Mouse (Mus musculus): Measurements from ENCODE around the gene Myo1h. TPM values are rescaled to one million over a fixed set of nuclear protein-coding genes. Genes with fewer than 3 reads are reported as not detected.

The Myo1h gene
- polyA plus RNA-seq, 1 experiment: 2.5 TPM

DNA sequence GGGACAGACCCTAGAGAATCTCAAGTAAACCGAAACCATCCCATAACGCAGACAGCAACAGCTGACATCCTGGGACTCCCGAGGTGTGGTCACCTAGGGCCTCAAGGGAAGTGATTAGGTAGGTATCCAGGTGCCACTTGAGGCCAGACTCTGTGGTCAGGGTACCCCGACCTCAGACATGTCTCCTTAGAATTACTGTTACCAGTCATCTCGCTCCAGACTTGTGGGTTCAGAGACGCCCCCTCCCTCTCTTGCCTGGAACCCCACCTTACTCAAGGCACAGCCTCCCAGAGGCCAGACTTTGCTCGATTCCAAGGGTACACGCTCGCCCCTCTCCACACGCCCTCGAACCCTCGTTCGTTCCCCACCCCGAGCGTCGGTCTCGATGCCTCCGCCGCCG is 90.8 kb downstream of the Myo1h start:
- H3K27ac ChIP-seq (ENCODE audit: insufficient read depth, low read length): peak overlapping the region; percentile 39
- TF ChIP-seq POLR2A (IDR thresholded peaks at IDR 0.05; ENCODE audit: low read depth, low read length) (0 out of 2 replicates have a peak, but pooled peaks have one; percentile 5), CTCF (IDR thresholded peaks at IDR 0.05; ENCODE audit: borderline replicate concordance, insufficient read depth, low read length) (no peak)
- H3K4me3 ChIP-seq (ENCODE audit: insufficient read depth, low read length): peak overlapping the region; percentile 73
- peaks cover 15% of the 10 kb centered on the region; the same call in 1 of the 2 replicates for H3K4me1 ChIP-seq (ENCODE audit: control insufficient read depth, insufficient read depth, low read length)

DNA sequence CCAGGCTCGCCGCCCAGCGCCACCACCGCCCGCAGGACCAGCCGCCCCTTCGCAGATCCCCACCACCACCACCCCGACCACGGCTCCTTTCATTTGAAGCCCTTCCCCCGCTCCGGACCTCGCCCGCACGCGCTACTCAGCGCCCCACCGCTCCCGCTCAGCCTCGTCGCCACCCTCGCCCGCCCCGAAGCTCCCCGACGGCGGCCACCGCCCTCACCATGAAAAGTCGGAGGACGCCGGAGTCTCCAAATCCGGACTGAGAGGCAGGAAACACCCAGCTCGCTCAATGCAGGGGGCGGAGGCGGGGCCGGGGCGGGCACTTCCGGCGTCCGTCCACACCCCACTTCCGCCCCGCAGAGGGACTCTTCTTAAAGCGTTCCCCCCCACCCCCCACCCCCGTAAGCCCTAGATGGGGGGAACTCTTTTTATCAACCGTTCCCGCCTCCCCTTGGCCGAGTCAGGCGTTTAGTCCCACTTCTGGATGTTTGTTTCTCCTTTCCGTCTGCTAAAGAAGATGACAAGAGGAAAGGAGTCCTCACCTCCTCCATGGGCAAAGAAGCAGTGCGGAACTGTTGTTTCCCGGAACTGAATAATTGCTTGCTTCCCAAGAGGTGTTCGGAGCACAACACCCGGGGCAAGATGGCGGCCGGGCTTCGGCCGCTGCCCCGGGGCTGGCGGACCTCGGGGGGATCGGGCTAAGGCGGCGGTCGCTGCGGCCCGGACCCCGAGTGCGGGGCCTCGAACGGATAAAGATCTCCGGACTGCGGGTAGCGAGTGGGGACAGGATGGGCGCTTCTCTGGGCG is 91.4 kb downstream of the Myo1h start, which contains the start of the genes Kctd10 and Ube3b:
TSS of gene Kctd10 (minus strand) at position 300 of the 804 bp plus-strand sequence.
TSS of gene Ube3b (plus strand) at position 399 of the 804 bp plus-strand sequence.
- peak within 1 kb of the TSS; percentile 87 for H3K27ac ChIP-seq (ENCODE audit: insufficient read depth, low read length)
- H3K4me1 ChIP-seq (ENCODE audit: control insufficient read depth, insufficient read depth, low read length): peaks cover 9% of the 10 kb centered on the region; the same call in 1 of the 2 replicates
- peak within 1 kb of the TSS; percentile 99 for H3K4me3 ChIP-seq (ENCODE audit: insufficient read depth, low read length)
- TF ChIP-seq POLR2A (IDR thresholded peaks at IDR 0.05; ENCODE audit: low read depth, low read length) (peak; percentile 91), CTCF (IDR thresholded peaks at IDR 0.05; ENCODE audit: borderline replicate concordance, insufficient read depth, low read length) (no peak)

DNA sequence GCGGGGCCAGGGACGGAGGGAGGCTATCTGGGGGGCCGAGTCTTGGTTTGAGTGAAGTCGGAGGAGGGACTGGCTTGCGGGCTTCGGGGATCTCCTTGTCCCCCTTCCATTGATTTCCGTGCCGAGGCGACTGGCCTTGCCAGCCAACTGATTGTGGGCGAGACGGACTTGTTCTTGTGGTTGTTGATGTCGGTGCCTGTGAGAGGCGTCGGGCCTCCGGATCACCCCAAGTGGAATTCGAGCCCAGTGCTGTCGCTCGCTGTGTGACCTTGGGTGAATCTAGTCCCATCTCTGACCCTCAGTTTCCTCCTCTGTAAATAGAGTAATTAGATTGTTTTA is 92.0 kb downstream of the Myo1h start:
- Histone ChIP-seq H3K4me3 (ENCODE audit: insufficient read depth, low read length) (peak overlapping the region; percentile 99), H3K4me1 (ENCODE audit: control insufficient read depth, insufficient read depth, low read length) (peaks cover 9% of the 10 kb centered on the region; the same call in 1 of the 2 replicates), H3K27ac (ENCODE audit: insufficient read depth, low read length) (peak overlapping the region; percentile 87)
- no peak for TF ChIP-seq POLR2A (IDR thresholded peaks at IDR 0.05; ENCODE audit: low read depth, low read length)
- TF ChIP-seq CTCF (IDR thresholded peaks at IDR 0.05; ENCODE audit: borderline replicate concordance, insufficient read depth, low read length): no peak

DNA sequence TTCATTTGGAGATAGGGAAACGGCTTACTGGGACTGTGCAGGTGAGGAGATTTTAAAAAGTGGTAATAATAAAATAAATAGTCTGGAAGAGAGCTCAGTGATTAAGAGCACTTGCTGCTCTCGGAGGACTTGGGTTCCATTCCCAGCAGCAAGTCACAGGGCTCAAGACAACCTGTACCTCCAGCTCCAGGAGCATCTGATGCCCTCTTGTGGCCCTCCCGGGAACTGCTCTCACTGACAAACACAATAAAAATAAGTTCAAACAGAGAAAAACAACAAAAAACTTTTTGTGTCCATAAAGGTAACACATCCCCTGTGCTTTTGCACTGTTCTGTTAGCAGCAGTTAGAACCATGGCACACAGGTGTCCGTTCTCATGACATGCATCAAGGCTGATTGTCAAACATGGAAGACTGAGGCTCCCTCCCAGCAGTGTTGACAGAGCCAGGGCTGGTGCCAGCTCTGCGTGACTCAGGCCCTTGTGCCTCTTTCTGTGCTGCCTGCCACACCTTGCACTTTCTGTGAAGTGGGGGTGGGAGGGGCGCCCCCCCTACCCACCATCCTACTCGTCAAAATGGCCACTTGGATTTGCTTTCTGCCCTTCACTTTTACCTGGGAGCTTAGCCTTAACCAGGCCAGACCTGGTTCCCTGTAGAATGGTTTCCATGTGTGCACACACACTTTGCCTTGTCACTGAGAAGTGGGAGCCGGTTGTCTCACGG is 94.4 kb downstream of the Myo1h start:
- Histone ChIP-seq H3K27ac (ENCODE audit: insufficient read depth, low read length) (no peak overlapping the region), H3K4me1 (ENCODE audit: control insufficient read depth, insufficient read depth, low read length) (no peaks in the 10 kb centered on the region), H3K4me3 (ENCODE audit: insufficient read depth, low read length) (no peak overlapping the region)
- TF ChIP-seq CTCF (IDR thresholded peaks at IDR 0.05; ENCODE audit: borderline replicate concordance, insufficient read depth, low read length): peak; percentile 42; the same call in 1 of the 2 replicates
- no peak for TF ChIP-seq POLR2A (IDR thresholded peaks at IDR 0.05; ENCODE audit: low read depth, low read length)

DNA sequence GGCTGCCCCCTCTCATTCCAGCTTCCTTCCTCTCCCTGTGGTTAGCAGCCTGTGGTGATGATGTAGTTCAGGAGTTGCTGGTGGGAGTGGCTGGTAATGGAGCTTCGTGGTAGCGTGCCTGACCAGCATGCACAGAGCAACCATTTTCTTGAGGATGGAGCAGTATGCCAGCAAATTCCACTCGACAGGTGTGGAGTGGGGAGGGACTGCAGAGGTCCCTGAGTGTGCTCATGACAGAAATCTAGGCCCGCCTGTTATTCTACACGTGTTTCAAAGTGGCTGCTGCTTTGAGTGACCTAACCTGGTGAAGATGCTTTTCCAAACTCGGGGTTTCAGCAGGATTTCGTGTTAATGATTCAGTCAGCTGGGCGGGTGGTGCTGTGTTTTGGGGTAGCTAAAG is 95.5 kb downstream of the Myo1h start:
- no peak for TF ChIP-seq CTCF (IDR thresholded peaks at IDR 0.05; ENCODE audit: borderline replicate concordance, insufficient read depth, low read length)
- TF ChIP-seq POLR2A (IDR thresholded peaks at IDR 0.05; ENCODE audit: low read depth, low read length): no peak
- H3K27ac ChIP-seq (ENCODE audit: insufficient read depth, low read length): no peak overlapping the region
- no peaks in the 10 kb centered on the region for H3K4me1 ChIP-seq (ENCODE audit: control insufficient read depth, insufficient read depth, low read length)
- no peak overlapping the region for H3K4me3 ChIP-seq (ENCODE audit: insufficient read depth, low read length)

DNA sequence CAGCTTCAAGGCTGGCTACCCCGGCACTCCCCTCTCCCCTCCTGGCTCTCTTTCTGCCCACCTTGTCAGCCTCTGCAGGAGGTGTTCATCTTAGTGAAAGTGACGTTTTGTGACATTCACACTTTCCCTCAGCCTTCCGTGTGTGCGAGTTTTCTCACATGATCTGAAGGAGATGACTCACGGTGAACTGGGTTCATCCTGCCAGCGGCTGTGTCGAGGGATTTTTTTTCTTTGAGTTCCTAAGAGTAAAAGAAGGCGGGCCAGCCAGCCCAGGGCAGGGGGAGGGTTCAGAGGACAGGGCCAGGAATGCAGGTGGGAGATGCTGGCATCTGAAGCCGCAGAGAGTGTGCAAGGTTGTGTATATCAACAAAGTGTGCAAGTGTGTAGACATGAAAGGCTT is 104.2 kb downstream of the Myo1h start:
- TF ChIP-seq POLR2A (IDR thresholded peaks at IDR 0.05; ENCODE audit: low read depth, low read length) (no peak), CTCF (IDR thresholded peaks at IDR 0.05; ENCODE audit: borderline replicate concordance, insufficient read depth, low read length) (no peak)
- no peaks in the 10 kb centered on the region for H3K4me1 ChIP-seq (ENCODE audit: control insufficient read depth, insufficient read depth, low read length)
- no peak overlapping the region for H3K27ac ChIP-seq (ENCODE audit: insufficient read depth, low read length)
- no peak overlapping the region for H3K4me3 ChIP-seq (ENCODE audit: insufficient read depth, low read length)

DNA sequence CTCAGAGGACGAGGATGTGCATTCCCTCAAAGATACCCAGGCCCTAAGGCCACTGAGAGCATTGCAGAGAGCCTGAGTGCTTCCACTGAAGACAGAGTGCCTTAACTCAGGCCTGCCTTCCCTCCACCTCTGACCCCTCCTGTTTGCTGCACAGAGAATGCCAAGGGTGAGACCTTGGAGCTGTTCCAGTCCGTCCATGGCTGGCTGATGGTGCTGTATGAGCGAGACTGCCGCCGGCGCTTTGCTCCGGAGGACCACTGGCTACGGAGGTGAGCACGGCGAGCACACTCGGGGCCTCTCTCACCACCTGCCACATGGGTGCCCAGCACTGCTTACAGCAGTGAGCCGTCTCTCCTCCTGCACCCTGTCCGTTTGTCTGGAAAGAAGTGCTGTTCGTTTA is 117.6 kb downstream of the Myo1h start:
- H3K4me1 ChIP-seq (ENCODE audit: control insufficient read depth, insufficient read depth, low read length): peaks cover 14% of the 10 kb centered on the region
- TF ChIP-seq CTCF (IDR thresholded peaks at IDR 0.05; ENCODE audit: borderline replicate concordance, insufficient read depth, low read length) (no peak), POLR2A (IDR thresholded peaks at IDR 0.05; ENCODE audit: low read depth, low read length) (no peak)

DNA sequence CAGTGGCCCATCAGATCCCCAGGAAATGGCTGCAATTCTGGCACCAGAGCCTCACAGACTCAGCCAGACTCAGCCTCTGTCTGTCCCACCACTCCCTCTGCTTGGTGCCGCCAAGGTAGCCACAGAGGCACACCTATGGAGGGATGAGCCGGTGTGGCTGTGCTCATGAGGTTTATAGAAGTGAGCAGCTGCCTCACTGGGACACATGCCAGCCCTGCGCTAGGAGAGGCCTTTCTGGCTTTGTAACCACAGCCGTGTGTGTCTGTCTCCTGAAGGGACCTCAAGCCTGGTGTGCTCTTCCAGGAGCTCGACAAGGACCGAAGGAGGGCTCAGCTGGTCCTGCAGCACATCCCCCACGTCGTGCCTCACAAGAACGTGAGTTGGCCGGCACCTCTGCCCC is 118.3 kb downstream of the Myo1h start:
- H3K4me3 ChIP-seq (ENCODE audit: insufficient read depth, low read length): no peak overlapping the region
- H3K4me1 ChIP-seq (ENCODE audit: control insufficient read depth, insufficient read depth, low read length): peaks cover 17% of the 10 kb centered on the region
- TF ChIP-seq CTCF (IDR thresholded peaks at IDR 0.05; ENCODE audit: borderline replicate concordance, insufficient read depth, low read length) (no peak), POLR2A (IDR thresholded peaks at IDR 0.05; ENCODE audit: low read depth, low read length) (no peak)
- peak overlapping the region; percentile 50 for H3K27ac ChIP-seq (ENCODE audit: insufficient read depth, low read length)

More for the DNA sequence above, 117.6 kb downstream of the Myo1h start:
- peak overlapping the region; percentile 50; the same call in 1 of the 2 replicates for H3K27ac ChIP-seq (ENCODE audit: insufficient read depth, low read length)
- no peak overlapping the region for H3K4me3 ChIP-seq (ENCODE audit: insufficient read depth, low read length)

DNA sequence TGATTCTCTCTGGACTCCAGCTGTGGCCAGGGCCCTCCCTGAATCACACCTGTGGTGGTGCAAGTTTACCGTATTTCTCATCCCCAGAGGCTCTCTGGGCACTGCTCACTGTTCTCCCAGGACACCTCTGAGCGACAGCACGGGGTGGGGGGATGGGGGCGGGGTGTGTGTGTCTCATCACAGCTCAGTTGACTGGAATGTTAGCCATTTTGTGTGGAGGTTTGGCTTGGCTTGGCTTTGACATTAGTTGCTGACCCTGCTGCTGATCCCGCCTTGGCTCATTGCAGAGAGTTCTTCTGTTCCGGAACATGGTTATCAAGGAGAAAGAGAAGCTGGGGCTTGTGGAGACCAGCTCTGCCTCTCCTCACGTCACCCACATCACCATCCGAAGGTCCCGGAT is 118.8 kb downstream of the Myo1h start:
- TF ChIP-seq CTCF (IDR thresholded peaks at IDR 0.05; ENCODE audit: borderline replicate concordance, insufficient read depth, low read length) (no peak), POLR2A (IDR thresholded peaks at IDR 0.05; ENCODE audit: low read depth, low read length) (no peak)
- no peak overlapping the region for H3K4me3 ChIP-seq (ENCODE audit: insufficient read depth, low read length)
- H3K4me1 ChIP-seq (ENCODE audit: control insufficient read depth, insufficient read depth, low read length): peaks cover 21% of the 10 kb centered on the region
- peak overlapping the region; percentile 63 for H3K27ac ChIP-seq (ENCODE audit: insufficient read depth, low read length)

Data from embryonic fibroblast, embryonic 13.5 days (primary cell).